Mouse (Mus musculus) heart, embryonic 10.5 days (tissue): ENCODE data around the gene Efnb1. TPM values are rescaled to one million over a fixed set of nuclear protein-coding genes. Genes with fewer than 3 reads are reported as not detected.
"Not testable (repeated sequence)": the region's sequence is repeated elsewhere in the genome, so short reads cannot be mapped to it uniquely, and the experiment has no call there.

ENCODE experiments used
- DNase-seq: peaks from one replicate; pipeline ENCODE4 v3.0.0-alpha.2; 2017; ENCODE audit warnings: low spot score
- H3K27ac ChIP-seq: fragments of 300-500 bp; sonication (generic); 2 replicates; pipeline ENCODE4 v1.5.1; 2016; ENCODE audit warnings: mild to moderate bottlenecking
- H3K27me3 ChIP-seq: fragments of 300-500 bp; sonication (generic); 2 replicates; pipeline ENCODE4 v1.6.1; 2016; ENCODE audit warnings: mild to moderate bottlenecking; ENCODE audit not compliant: poor library complexity, insufficient read depth, severe bottlenecking
- H3K36me3 ChIP-seq: fragments of 300-500 bp; sonication (generic); 2 replicates; pipeline ENCODE4 v1.6.1; 2016; ENCODE audit warnings: mild to moderate bottlenecking, moderate library complexity
- H3K4me1 ChIP-seq: fragments of 300-500 bp; sonication (generic); 2 replicates; pipeline ENCODE4 v1.6.1; 2016; ENCODE audit warnings: mild to moderate bottlenecking
- H3K4me3 ChIP-seq: fragments of 300-500 bp; sonication (generic); 2 replicates; pipeline ENCODE4 v1.5.1; 2016; ENCODE audit warnings: mild to moderate bottlenecking, moderate library complexity
- H3K9me3 ChIP-seq: fragments of 300-500 bp; sonication (generic); 2 replicates; pipeline ENCODE4 v1.6.1; 2016; ENCODE audit warnings: mild to moderate bottlenecking, moderate library complexity
- WGBS: fragments of 180-500 bp; shearing (Covaris S2); methylation state at CpG from one replicate; pipeline ENCODE4 v1.1.7; 2016; 5-methylcytosine and 5-hydroxymethylcytosine counted together
- polyA plus RNA-seq: library from polyadenylated mRNA; unstranded; fragments of >200 nt; fragmentation: Nextera tagmentation; extraction: Ambion mirVana; gene quantifications from 2 replicates; pipeline ENCODE4 v1.2.1, GENCODE M21; 2016

Gene Efnb1
- 20.3 and 33.1 TPM in 2 replicates for polyA plus RNA-seq

DNA sequence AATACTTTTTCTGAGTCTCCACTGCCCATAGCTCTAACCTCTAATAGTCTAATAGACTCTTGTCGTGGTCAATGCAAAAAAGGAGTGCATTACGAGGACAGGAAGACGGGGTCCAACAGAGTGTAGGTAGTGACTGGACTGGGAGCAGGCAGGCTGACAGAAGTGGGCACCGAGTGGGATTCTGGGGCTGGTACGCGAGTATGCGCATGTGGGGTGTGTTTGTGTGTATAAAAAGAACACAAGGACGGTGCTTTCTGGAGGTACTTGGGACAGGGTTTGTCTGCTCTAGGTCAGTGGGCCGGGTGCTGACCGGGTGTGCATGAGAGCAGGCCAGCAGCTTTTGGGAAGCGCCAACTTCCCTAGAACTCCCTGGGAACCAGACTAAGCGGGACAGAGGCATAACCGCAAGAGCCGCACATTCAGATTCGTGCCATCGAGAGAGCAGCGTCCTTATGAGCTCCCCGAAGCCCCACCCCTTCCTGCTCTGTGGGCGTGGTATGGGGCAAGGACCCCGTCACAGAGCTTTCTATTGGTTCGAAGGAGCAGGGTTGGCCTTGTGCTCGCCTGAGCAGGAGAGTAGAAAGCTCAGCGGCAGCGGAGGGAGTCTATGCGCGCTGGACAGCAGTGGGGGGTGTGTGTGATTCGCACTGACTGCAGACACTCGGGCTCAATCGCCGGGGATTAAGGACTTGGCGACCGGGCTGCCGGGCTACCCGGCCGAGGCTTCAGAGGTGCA lies at the start of gene Efnb1:
Gene Efnb1, plus strand, starts transcription at position 608 of the 736 bp plus-strand sequence.
- Histone ChIP-seq H3K27me3 (peaks cover 85% of the 10 kb centered on the region), H3K9me3 (no peaks in the 10 kb centered on the region), H3K27ac (peak within 1 kb of the TSS; percentile 90), H3K4me1 (peaks cover 28% of the 10 kb centered on the region), H3K36me3 (no peaks in the 10 kb centered on the region), H3K4me3 (peak within 1 kb of the TSS; percentile 71)
- WGBS, result 28% methylated on average over 35 of the region's 35 CpGs
- peak; percentile 93 for DNase-seq

GRCm38 (mm10) chrX:99092704-99093103 lies 43.2 kb upstream of the Efnb1 start:
- no peak overlapping the region for H3K27ac ChIP-seq
- no peak overlapping the region for H3K4me3 ChIP-seq
- 65% methylated on average over 2 of the region's 2 CpGs for WGBS
- peaks cover 35% of the 10 kb centered on the region for H3K27me3 ChIP-seq
- no peaks in the 10 kb centered on the region for H3K9me3 ChIP-seq
- peak; percentile 46 for DNase-seq
- H3K36me3 ChIP-seq, result no peaks in the 10 kb centered on the region
- no peaks in the 10 kb centered on the region for H3K4me1 ChIP-seq

- H3K4me3 ChIP-seq, H3K4me1 ChIP-seq, H3K9me3 ChIP-seq, H3K27me3 ChIP-seq, H3K27ac ChIP-seq, H3K36me3 ChIP-seq, DNase-seq: not testable (repeated sequence)
- WGBS, result 65% methylated on average over 8 of the region's 10 CpGs
These were observed 24.7 kb upstream of the Efnb1 start for GRCm38 (mm10) chrX:99111088-99111724.

- Histone ChIP-seq H3K36me3 (no peaks in the 10 kb centered on the region), H3K27me3 (no peaks in the 10 kb centered on the region), H3K4me1 (peaks cover 3% of the 10 kb centered on the region; the same call in 1 of the 2 replicates), H3K9me3 (no peaks in the 10 kb centered on the region), H3K4me3 (no peak overlapping the region), H3K27ac (no peak overlapping the region)
- WGBS, result 89% methylated on average over 5 of the region's 5 CpGs
- DNase-seq, result no peak
These were observed 16.4 kb upstream of the Efnb1 start for GRCm38 (mm10) chrX:99119510-99119909.

- Histone ChIP-seq H3K36me3 (no peaks in the 10 kb centered on the region), H3K4me1 (peaks cover 7% of the 10 kb centered on the region; the same call in 1 of the 2 replicates), H3K27ac (no peak overlapping the region), H3K4me3 (no peak overlapping the region), H3K9me3 (no peaks in the 10 kb centered on the region), H3K27me3 (peaks cover 61% of the 10 kb centered on the region)
- no peak for DNase-seq
- 36% methylated on average over 3 of the region's 3 CpGs for WGBS
These were observed 5.9 kb upstream of the Efnb1 start for GRCm38 (mm10) chrX:99130059-99130458.

DNA sequence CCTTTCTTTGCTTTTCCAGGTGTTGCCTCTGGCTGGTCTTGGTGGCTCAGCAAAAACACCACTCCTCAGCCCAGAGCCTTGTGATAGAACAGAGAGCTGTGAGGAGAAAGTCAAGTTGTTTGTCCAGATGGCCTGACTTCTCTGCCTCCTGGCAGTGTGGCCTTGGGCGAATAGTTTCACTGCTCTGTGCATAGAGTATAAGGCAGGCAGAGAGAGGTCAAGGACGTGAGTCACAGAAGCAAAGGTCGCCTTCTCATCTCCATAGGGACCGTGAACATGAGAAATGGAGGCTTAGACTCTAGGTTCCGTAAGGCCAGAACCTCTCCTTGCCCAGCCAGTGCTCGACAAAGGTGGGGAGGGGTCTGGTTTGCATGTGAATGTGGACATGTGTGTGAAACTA lies 3.4 kb upstream of the Efnb1 start:
- Histone ChIP-seq H3K4me3 (no peak overlapping the region), H3K9me3 (no peaks in the 10 kb centered on the region), H3K27ac (no peak overlapping the region), H3K4me1 (peaks cover 7% of the 10 kb centered on the region; the same call in 1 of the 2 replicates), H3K27me3 (peaks cover 76% of the 10 kb centered on the region), H3K36me3 (no peaks in the 10 kb centered on the region)
- 74% methylated on average over 6 of the region's 6 CpGs for WGBS
- no peak for DNase-seq

GRCm38 (mm10) chrX:99134891-99135290 lies 1.0 kb upstream of the Efnb1 start:
- peak overlapping the region; percentile 71 for H3K4me3 ChIP-seq
- peak; percentile 85 for DNase-seq
- peaks cover 20% of the 10 kb centered on the region for H3K4me1 ChIP-seq
- WGBS, result 15% methylated on average over 14 of the region's 14 CpGs
- peak overlapping the region; percentile 90; the same call in 1 of the 2 replicates for H3K27ac ChIP-seq
- no peaks in the 10 kb centered on the region for H3K36me3 ChIP-seq
- H3K9me3 ChIP-seq, result no peaks in the 10 kb centered on the region
- H3K27me3 ChIP-seq, result peaks cover 79% of the 10 kb centered on the region

DNA sequence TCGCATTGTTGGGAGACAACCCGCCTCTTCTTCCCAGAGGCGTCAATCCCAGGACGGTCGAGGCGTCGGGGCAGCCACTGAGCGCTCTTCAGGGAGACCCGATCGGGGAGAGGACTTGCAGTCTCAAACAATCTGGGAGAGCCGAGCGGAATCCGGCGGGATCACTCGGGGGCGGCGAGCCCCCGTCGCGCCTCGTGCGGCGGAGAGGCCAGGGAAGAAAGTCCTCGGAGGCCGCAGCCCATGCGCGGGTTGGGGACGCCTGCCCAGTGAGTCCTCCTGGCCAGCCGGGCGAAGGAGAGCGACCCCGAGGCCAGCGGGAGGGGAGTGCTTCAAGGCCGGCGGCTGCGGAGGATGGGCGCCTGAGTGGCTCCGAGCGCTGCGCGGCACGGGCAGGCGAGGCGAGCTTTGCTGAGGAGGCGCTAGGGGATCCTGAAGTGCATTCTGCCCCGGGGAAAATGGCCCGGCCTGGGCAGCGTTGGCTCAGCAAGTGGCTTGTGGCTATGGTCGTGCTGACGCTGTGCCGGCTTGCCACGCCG lies 569 bp downstream of the Efnb1 start:
- Histone ChIP-seq H3K4me1 (peaks cover 31% of the 10 kb centered on the region), H3K9me3 (no peaks in the 10 kb centered on the region), H3K4me3 (peak overlapping the region; percentile 71), H3K27me3 (peaks cover 86% of the 10 kb centered on the region), H3K36me3 (no peaks in the 10 kb centered on the region), H3K27ac (peak overlapping the region; percentile 90)
- 23% methylated on average over 53 of the region's 53 CpGs for WGBS
- no peak for DNase-seq

GRCm38 (mm10) chrX:99137143-99137870 lies 1.4 kb downstream of the Efnb1 start:
- Histone ChIP-seq H3K4me3 (peak overlapping the region; percentile 71), H3K9me3 (no peaks in the 10 kb centered on the region), H3K4me1 (peaks cover 33% of the 10 kb centered on the region), H3K36me3 (no peaks in the 10 kb centered on the region), H3K27ac (peak overlapping the region; percentile 90), H3K27me3 (peaks cover 81% of the 10 kb centered on the region)
- no peak for DNase-seq
- 23% methylated on average over 31 of the region's 31 CpGs for WGBS

DNA sequence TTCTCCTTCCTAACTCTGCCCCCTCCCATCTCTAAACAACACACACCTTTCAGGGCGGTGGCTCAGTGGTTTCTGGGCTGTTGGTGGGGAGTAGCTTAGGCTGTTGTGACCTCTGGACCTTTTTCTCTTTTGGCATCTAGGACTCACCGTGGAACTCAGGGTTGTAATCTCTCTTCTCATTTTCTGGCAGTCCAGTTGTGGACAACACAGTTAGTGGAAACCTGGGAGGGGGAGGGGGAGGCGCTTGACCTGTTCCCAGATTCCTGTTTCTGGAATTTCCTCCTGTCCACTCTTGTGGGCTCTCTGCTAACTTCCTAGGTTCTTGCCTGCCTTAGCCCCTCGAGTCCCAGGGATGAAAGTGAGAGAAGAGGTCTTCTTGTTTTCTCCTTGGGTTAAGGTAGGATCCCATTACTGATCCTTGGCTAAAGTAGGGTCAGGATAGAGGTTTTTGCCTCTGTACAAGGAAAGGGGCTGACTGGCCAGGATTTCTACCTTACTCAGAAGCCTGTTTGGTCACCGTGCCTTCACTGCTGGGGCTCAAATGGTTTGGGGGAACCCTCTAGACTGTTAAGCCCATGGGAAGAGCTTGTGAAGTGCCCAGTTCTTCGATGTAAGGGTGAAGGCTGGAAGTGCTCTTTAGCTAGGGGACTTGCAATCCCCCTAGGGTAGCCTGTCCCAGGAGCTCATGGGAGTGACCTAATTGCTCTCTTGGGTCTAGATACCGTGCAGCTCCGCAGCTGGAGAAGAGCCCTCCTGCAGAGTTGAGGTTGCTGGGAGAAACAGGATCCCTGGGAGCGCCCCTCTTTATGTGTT lies 2.2 kb downstream of the Efnb1 start:
- Histone ChIP-seq H3K9me3 (no peaks in the 10 kb centered on the region), H3K4me1 (peaks cover 33% of the 10 kb centered on the region), H3K36me3 (no peaks in the 10 kb centered on the region), H3K27ac (peak overlapping the region; percentile 90), H3K27me3 (peaks cover 81% of the 10 kb centered on the region), H3K4me3 (peak overlapping the region; percentile 71)
- WGBS, result 33% methylated on average over 9 of the region's 9 CpGs
- DNase-seq, result no peak

GRCm38 (mm10) chrX:99141079-99141478 lies 5.1 kb downstream of the Efnb1 start:
- peaks cover 33% of the 10 kb centered on the region for H3K4me1 ChIP-seq
- H3K36me3 ChIP-seq, result peaks cover 13% of the 10 kb centered on the region
- peaks cover 58% of the 10 kb centered on the region; the same call in 1 of the 2 replicates for H3K27me3 ChIP-seq
- DNase-seq, result no peak
- no peak overlapping the region for H3K27ac ChIP-seq
- WGBS, result 80% methylated on average over 8 of the region's 8 CpGs
- H3K4me3 ChIP-seq, result no peak overlapping the region
- H3K9me3 ChIP-seq, result no peaks in the 10 kb centered on the region

DNA sequence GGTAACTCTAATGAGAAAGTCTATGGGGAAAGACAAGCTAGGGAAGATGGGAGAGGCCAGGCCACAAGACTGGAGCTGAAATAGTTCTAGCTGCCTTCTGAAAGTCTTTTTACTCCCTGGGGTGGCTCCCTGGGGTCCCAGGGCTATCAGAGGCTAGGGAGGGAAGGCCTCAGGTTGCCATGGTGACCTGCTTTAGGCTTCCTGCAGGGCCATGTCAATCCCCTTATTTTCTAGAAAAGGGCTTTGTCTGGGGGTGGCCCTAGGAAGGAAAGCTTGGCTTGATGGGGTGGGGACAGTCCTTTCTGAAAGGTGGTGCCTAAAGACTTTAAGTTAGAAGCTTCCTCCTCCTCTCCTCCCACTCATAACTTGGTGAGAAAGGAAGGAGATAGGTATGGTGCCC lies 6.0 kb downstream of the Efnb1 start:
- H3K27me3 ChIP-seq, result peaks cover 57% of the 10 kb centered on the region
- H3K36me3 ChIP-seq, result peaks cover 21% of the 10 kb centered on the region
- no peak overlapping the region for H3K4me3 ChIP-seq

More for the DNA sequence above, 6.0 kb downstream of the Efnb1 start:
- Histone ChIP-seq H3K4me1 (peaks cover 33% of the 10 kb centered on the region), H3K9me3 (no peaks in the 10 kb centered on the region), H3K27ac (no peak overlapping the region)
- no peak for DNase-seq
